Mouse (Mus musculus) heart, embryonic 10.5 days (tissue): ENCODE measurements around the gene Tnp2. TPM values are rescaled to one million over a fixed set of nuclear protein-coding genes. Genes with fewer than 3 reads are reported as not detected.
"Not testable (repeated sequence)": the region's sequence is repeated elsewhere in the genome, so short reads cannot be mapped to it uniquely, and the experiment has no call there.

Source experiments
- DNase-seq: peaks from one replicate; pipeline ENCODE4 v3.0.0-alpha.2; 2017; ENCODE audit warnings: low spot score
- H3K27ac ChIP-seq: fragments of 300-500 bp; sonication (generic); 2 replicates; pipeline ENCODE4 v1.5.1; 2016; ENCODE audit warnings: mild to moderate bottlenecking
- H3K27me3 ChIP-seq: fragments of 300-500 bp; sonication (generic); 2 replicates; pipeline ENCODE4 v1.6.1; 2016; ENCODE audit warnings: mild to moderate bottlenecking; ENCODE audit not compliant: poor library complexity, insufficient read depth, severe bottlenecking
- H3K36me3 ChIP-seq: fragments of 300-500 bp; sonication (generic); 2 replicates; pipeline ENCODE4 v1.6.1; 2016; ENCODE audit warnings: mild to moderate bottlenecking, moderate library complexity
- H3K4me1 ChIP-seq: fragments of 300-500 bp; sonication (generic); 2 replicates; pipeline ENCODE4 v1.6.1; 2016; ENCODE audit warnings: mild to moderate bottlenecking
- H3K4me3 ChIP-seq: fragments of 300-500 bp; sonication (generic); 2 replicates; pipeline ENCODE4 v1.5.1; 2016; ENCODE audit warnings: mild to moderate bottlenecking, moderate library complexity
- H3K9me3 ChIP-seq: fragments of 300-500 bp; sonication (generic); 2 replicates; pipeline ENCODE4 v1.6.1; 2016; ENCODE audit warnings: mild to moderate bottlenecking, moderate library complexity
- WGBS: fragments of 180-500 bp; shearing (Covaris S2); methylation state at CpG from one replicate; pipeline ENCODE4 v1.1.7; 2016; 5-methylcytosine and 5-hydroxymethylcytosine counted together
- polyA plus RNA-seq: library from polyadenylated mRNA; unstranded; fragments of >200 nt; fragmentation: Nextera tagmentation; extraction: Ambion mirVana; gene quantifications from 2 replicates; pipeline ENCODE4 v1.2.1, GENCODE M21; 2016

Tnp2 gene
- polyA plus RNA-seq, 1 experiment from 2014 or later, result not detected

DNA sequence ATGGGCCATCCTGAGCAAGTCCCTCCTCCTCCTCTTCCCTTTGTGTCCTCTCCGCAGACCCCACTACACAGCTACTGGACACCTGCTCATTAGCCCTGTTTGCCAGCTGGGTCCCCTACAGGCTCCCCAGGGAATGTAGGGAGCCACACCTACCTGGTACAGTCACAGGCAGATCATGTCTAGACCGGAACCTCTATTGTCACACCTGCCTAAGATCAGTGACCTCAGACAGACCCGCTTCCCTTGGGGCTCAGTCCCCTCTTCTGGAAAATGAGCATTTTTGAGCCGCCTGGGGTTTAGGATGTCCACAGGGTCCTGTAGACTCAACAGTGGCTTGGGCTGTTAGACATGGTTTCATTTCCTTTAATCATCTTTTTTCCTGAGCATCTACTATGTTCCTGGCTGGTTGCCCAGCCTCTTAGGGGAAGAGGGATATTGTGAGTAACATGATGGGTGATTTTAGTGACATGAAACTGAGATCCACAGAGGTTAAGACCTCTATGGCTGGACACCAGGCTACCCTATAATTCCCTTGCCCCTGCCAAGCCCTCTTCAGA is 30.2 kb upstream of the Tnp2 start:
- peaks cover 22% of the 10 kb centered on the region for H3K4me1 ChIP-seq
- H3K36me3 ChIP-seq, result no peaks in the 10 kb centered on the region
- 81% methylated on average over 4 of the region's 4 CpGs for WGBS
- no peak overlapping the region for H3K27ac ChIP-seq
- H3K4me3 ChIP-seq, result no peak overlapping the region
- no peaks in the 10 kb centered on the region for H3K9me3 ChIP-seq
- H3K27me3 ChIP-seq, result no peaks in the 10 kb centered on the region
- no peak for DNase-seq

DNA sequence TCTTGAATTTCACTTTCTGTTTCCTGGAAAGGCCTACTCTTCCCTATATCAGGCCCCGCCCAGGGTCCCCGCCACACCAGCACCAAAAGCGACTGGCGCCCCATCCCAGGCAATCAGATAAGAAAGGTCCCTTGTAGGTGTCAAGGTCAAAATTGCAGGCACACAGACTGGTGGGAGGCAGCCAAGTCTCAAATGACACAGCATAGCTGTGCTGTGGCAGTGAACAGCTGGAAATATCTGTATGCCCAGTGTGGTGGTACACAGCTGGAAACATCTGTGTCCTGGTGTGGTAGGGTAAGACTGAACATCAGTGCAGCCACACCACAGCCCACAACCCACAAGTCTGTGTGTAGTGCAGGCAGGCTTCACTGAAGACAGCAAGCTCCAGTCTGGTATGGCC is 26.4 kb upstream of the Tnp2 start:
- H3K27me3 ChIP-seq, result no peaks in the 10 kb centered on the region
- peaks cover 28% of the 10 kb centered on the region for H3K4me1 ChIP-seq
- H3K27ac ChIP-seq, result peak overlapping the region; percentile 38; the same call in 1 of the 2 replicates
- no peak overlapping the region for H3K4me3 ChIP-seq
- H3K9me3 ChIP-seq, result no peaks in the 10 kb centered on the region
- 51% methylated on average over 4 of the region's 4 CpGs for WGBS
- H3K36me3 ChIP-seq, result no peaks in the 10 kb centered on the region
- no peak for DNase-seq

DNA sequence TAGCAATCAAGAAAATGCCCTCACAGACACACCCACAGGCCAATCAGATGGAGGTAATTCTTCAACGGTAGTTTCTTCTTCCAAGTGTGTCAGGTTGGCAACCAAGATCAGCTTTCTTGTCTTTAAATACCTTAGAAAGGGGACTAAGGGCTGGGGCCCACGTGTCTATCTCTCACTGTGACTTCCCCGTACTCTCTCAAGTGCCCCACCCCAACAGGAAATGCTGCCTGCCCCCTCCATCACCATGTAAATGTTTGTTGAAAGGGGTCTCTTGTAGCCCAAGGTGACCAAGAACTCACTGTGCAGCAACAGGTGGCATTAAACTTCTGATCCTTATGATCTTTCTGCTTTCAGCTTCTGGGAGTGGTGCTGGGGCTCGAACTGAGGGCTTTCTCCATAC is 25.3 kb upstream of the Tnp2 start:
- Histone ChIP-seq H3K4me3 (no peak overlapping the region), H3K27me3 (no peaks in the 10 kb centered on the region), H3K4me1 (peaks cover 24% of the 10 kb centered on the region), H3K36me3 (no peaks in the 10 kb centered on the region), H3K27ac (no peak overlapping the region), H3K9me3 (no peaks in the 10 kb centered on the region)
- 68% methylated on average over 4 of the region's 4 CpGs for WGBS
- DNase-seq, result no peak

DNA sequence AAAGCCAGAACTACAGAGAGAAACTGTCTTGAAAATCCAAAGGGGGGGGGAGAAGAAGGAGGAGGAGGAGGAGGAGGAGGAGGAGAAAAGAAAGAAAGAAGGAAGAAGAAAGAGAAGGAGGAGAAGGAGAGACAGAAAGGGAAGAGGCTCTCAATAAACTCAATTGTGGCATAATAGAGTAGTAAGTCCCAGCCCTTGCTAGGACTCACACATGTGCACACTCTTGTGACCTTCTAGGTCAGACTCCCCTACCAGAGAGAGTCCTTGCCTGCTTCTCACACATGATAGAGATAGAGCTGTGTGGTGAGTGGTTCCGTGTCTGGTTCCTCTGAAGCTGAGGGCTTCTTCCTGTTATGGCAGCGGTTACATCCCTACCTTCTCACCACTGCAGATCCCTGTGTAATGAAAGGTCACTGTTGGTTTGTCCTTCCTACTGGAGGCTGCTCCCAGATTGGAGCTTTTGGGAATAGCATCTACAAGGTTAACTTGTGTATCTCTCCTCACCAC is 24.5 kb upstream of the Tnp2 start, which contains the start of gene Gm11172:
Gene Gm11172, plus strand, starts transcription at position 51 of the 507 bp plus-strand sequence.
- H3K9me3 ChIP-seq, result no peaks in the 10 kb centered on the region
- WGBS, result 73% methylated on average over 2 of the region's 2 CpGs

DNA sequence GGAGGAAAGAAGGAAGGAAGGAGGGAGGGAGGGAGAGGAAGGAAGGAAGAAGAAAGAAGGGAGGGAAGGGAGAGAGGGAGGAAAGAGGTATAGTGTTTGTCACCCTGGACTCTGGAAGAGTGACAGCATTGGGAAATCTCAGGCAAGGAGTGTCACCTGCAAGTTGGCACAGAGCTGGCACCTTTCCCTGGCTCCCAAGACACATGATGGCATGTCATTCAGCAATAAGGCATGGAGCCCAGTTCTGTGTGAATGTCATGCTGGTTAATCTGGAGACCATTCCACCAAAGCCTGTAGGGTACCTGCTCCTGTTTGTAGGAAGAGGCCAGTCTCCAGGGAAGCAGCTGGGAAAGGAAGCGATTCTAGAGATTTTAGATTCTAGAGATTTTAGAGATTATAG is 21.9 kb upstream of the Tnp2 start:
- Histone ChIP-seq H3K27me3 (no peaks in the 10 kb centered on the region; the same call in 1 of the 2 replicates), H3K4me3 (no peak overlapping the region), H3K4me1 (peaks cover 20% of the 10 kb centered on the region), H3K36me3 (no peaks in the 10 kb centered on the region), H3K27ac (no peak overlapping the region), H3K9me3 (no peaks in the 10 kb centered on the region)
- 94% methylated on average over 1 of the region's 1 CpGs for WGBS
- no peak for DNase-seq

More for the DNA sequence above, 24.5 kb upstream of the Tnp2 start, which contains the start of gene Gm11172:
- Histone ChIP-seq H3K4me3 (no peak within 1 kb of the TSS), H3K36me3 (no peaks in the 10 kb centered on the region), H3K4me1 (peaks cover 24% of the 10 kb centered on the region), H3K27me3 (no peaks in the 10 kb centered on the region), H3K27ac (no peak within 1 kb of the TSS)
- DNase-seq, result no peak

DNA sequence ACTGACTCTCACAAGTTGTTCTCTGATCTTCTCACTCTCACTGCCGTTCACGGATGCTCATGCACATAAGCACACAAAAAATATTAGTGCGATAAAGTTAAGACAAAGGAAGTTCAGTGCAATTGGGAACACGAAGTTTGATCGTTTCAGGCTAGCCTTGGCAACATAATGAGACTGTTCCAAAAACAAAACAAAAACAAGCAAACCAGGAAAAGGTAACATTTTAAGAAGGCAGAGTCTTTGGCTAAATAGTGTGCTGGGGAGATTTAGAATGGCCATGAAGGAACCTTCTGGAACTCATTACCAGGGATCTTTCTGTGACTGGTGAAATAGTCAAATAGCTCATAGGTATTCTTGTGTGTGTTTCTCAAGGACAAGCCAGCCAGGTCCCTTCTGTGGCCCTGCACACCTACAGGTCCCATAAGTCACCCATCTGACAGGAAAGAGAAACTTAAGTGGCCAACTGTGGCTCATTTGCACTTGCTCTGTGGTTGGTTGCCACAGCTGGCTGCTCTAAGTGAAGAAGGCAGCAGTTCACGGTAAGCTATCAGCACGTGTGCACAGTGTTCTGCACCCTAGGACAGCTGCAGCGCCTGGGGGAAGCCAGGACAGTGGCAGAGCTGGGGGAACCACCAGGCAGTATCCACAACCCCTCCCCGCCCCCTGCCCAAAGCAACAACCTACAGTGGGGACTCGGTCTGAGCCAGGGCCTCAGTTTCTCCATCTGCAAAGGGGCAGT is 17.5 kb upstream of the Tnp2 start, which contains the start of gene Prm1:
Gene Prm1, minus strand, starts transcription at position 51 of the 739 bp plus-strand sequence.
- Histone ChIP-seq H3K27ac (no peak within 1 kb of the TSS), H3K4me1 (peaks cover 2% of the 10 kb centered on the region), H3K27me3 (no peaks in the 10 kb centered on the region; the same call in 1 of the 2 replicates), H3K9me3 (no peaks in the 10 kb centered on the region), H3K36me3 (no peaks in the 10 kb centered on the region), H3K4me3 (no peak within 1 kb of the TSS)
- DNase-seq, result no peak
- WGBS, result 71% methylated on average over 10 of the region's 10 CpGs

DNA sequence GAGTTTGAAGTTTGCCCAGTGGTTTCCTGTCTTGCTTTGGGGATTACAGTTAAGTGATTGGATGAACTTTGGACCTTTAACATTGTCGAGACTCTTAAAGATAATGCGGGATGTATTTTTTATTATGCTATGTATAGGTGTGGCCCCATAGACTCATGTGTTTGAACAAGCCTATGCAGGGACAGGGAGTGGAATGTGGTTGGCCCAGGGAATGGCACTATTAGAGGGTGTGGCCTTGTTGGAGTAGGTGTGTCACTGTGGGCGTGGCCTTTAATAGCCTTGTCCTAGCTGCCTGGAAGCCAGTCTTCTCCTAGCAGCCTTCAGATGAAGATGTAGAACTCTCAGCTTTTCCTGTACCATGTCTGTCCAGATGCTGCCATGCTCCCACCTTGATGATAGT is 14.0 kb upstream of the Tnp2 start:
- not testable (repeated sequence) for H3K9me3 ChIP-seq, H3K27me3 ChIP-seq, H3K36me3 ChIP-seq, H3K4me1 ChIP-seq, DNase-seq, H3K27ac ChIP-seq, H3K4me3 ChIP-seq
- WGBS, result 73% methylated on average over 3 of the region's 3 CpGs

DNA sequence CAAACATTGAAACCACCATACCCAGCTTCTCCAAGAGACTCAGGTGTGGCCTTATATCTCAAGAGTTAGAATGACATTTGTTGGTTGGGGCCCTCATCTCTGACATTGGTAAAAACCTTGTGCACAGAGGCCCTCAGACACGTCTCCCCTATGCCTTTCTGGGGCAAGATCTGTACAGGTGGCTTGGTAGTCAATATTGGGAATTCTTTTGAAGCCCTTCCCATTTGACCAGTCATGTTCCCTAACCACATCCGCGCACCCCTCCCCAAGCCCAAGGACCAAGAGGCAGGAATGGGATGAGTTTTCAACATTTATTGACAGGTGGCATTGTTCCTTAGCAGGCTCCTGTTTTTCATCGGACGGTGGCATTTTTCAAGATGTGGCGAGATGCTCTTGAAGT is 7.6 kb upstream of the Tnp2 start, which contains the start of gene Prm2:
Gene Prm2, minus strand, starts transcription at position 101 of the 400 bp plus-strand sequence.
- 72% methylated on average over 6 of the region's 6 CpGs for WGBS
- Histone ChIP-seq H3K4me1 (peaks cover 7% of the 10 kb centered on the region), H3K27me3 (peaks cover 50% of the 10 kb centered on the region), H3K4me3 (no peak within 1 kb of the TSS), H3K36me3 (no peaks in the 10 kb centered on the region), H3K9me3 (no peaks in the 10 kb centered on the region), H3K27ac (no peak within 1 kb of the TSS)
- no peak for DNase-seq

DNA sequence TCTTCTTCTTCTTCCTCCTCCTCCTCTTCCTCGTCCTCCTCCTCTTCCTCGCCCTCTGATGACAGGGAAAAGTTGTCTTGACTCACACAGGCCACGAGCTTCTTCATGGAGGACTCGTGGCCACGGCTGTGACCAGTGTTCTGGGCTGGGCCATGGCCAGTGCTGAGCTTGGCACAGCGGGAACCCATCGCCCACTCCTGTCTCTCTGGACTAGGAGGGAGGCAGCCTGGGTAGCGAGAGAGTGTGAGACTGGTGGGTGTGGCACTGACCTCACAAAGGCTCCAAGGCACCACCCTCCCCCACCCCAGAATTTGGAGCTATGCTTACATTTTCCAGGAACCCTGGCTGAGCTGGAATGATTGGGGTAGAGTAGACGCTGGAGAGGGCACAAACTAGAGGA is 2.2 kb upstream of the Tnp2 start, which contains the start of gene Prm3:
Gene Prm3, minus strand, starts transcription at position 213 of the 400 bp plus-strand sequence.
- Histone ChIP-seq H3K27me3 (peaks cover 58% of the 10 kb centered on the region), H3K36me3 (no peaks in the 10 kb centered on the region)
- 75% methylated on average over 9 of the region's 9 CpGs for WGBS

DNA sequence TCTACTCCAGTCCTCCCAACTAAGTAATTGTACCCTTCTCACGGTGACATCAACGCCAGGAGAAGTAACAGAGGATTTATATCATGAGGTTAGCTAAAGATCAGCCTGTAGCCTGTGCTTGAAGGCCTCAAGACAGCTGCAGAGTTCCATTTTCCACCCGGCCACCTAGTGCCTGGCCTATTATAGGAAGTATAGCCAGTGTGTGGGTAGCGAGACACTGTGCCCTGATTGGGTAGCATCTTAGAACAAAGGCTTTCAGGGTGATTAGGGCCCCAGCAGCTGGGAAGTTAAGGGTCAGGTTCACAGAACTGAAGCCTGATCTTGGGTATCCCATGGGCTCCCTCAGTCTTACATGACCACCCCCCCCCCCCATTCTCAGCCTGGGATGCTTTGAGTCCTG is 406 bp upstream of the Tnp2 start:
- Histone ChIP-seq H3K4me1 (peaks cover 39% of the 10 kb centered on the region), H3K27ac (no peak overlapping the region), H3K9me3 (no peaks in the 10 kb centered on the region), H3K4me3 (no peak overlapping the region), H3K27me3 (peaks cover 41% of the 10 kb centered on the region), H3K36me3 (no peaks in the 10 kb centered on the region)
- WGBS, result 60% methylated on average over 4 of the region's 4 CpGs
- no peak for DNase-seq

More for the DNA sequence above, 2.2 kb upstream of the Tnp2 start, which contains the start of gene Prm3:
- Histone ChIP-seq H3K4me1 (peaks cover 25% of the 10 kb centered on the region), H3K4me3 (no peak within 1 kb of the TSS), H3K27ac (no peak within 1 kb of the TSS), H3K9me3 (no peaks in the 10 kb centered on the region)
- DNase-seq, result no peak

DNA sequence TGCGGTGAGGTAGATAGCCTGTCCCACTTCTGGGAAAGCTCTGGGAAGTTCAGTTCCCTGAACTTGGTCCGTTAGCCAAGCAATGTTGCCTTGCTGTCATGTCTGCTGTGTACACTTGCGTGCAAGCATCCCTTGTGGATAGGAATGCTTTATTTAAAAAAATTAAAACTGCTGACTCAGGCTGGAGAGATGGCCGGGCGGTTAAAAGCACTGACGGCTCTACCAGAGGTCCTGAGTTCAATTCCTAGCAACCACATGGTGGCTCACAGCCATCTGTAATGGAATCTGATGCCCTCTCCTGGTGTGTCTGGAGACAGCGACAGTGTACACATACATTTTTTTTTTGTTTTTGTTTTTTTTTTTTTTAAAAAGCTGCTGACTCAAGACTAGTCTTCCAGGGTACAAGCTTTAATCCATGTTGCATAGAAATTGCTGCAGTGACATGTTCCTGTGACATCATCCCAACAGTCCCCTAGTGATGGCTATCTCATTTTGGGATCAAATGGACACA is 857 bp downstream of the Tnp2 start:
- Histone ChIP-seq H3K9me3 (no peaks in the 10 kb centered on the region), H3K4me3 (no peak overlapping the region), H3K27me3 (peaks cover 46% of the 10 kb centered on the region), H3K36me3 (no peaks in the 10 kb centered on the region), H3K4me1 (peaks cover 52% of the 10 kb centered on the region), H3K27ac (no peak overlapping the region)
- DNase-seq, result no peak
- WGBS, result 75% methylated on average over 7 of the region's 7 CpGs

DNA sequence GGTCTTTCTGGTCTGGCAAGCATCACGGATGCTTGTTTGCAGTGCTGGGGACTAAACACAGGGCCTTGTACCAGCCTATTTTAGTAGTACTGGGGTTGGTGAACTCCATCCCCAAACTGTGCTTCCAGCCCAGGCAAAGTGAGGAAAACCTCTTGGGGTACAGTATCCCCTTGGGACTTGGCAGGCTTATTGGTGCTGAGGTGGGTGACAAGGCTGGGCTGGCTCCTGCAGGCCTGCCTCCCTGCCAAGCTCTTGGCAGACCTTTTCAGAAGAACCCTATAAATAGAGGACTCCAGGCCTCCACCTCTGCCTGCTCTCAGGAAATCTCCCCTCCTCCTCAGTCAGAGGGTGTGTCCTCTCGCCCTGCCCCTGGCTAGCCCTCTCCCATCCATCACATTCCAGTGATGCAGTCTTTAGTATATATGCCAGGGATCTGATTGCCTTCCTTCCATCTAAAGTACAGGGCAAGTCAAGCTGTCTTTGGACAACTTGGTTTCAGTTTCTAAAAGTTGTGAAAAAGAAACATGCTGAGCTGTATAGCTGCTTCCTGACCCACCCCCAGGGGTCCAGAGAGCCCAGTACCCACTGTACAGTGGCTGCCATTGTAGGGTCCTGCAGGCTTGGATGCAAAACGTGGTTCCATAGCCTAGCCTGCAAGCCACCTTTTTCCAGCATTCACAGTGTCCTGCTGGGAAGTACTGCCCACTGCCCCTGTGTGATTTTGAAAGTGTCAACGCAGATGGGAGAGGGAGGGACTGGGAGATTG is 1.5 kb downstream of the Tnp2 start:
- H3K4me1 ChIP-seq, result peaks cover 58% of the 10 kb centered on the region
- peak overlapping the region; percentile 95 for H3K27ac ChIP-seq
- no peaks in the 10 kb centered on the region for H3K36me3 ChIP-seq
- H3K27me3 ChIP-seq, result peaks cover 44% of the 10 kb centered on the region
- peak overlapping the region; percentile 82; the same call in 1 of the 2 replicates for H3K4me3 ChIP-seq
- 43% methylated on average over 4 of the region's 4 CpGs for WGBS
- DNase-seq, result no peak
- H3K9me3 ChIP-seq, result no peaks in the 10 kb centered on the region
